Mouse (Mus musculus) lung, embryonic 16.5 days (tissue): ENCODE results near the gene Thbs4. TPM values are rescaled to one million over a fixed set of nuclear protein-coding genes. Genes with fewer than 3 reads are reported as not detected.

ENCODE experiments used
- ATAC-seq: fragments of 200-750 bp; cut with Nextera tagmentation; 2 replicates; pipeline ENCODE4 v1.8.0; 2017; ENCODE audit warnings: low read depth, mild to moderate bottlenecking, moderate library complexity
- H3K27ac ChIP-seq: fragments of 300-500 bp; sonication (generic); 2 replicates; pipeline ENCODE4 v1.5.1; 2014; ENCODE audit warnings: mild to moderate bottlenecking, control low read depth, low read length
- H3K27me3 ChIP-seq: fragments of 300-500 bp; sonication (generic); 2 replicates; pipeline ENCODE4 v1.6.1; 2014; ENCODE audit warnings: low read depth, low read length, mixed read lengths; ENCODE audit not compliant: control insufficient read depth, insufficient read depth
- H3K36me3 ChIP-seq: fragments of 300-500 bp; sonication (generic); 2 replicates; pipeline ENCODE4 v1.6.1; 2014; ENCODE audit warnings: low read length; ENCODE audit not compliant: control insufficient read depth, insufficient read depth
- H3K4me1 ChIP-seq: fragments of 300-500 bp; sonication (generic); replicated peaks from 2 replicates; pipeline ENCODE4 v1.6.1; 2014; ENCODE audit warnings: low read length, mixed read lengths; ENCODE audit not compliant: control insufficient read depth, insufficient read depth
- H3K4me2 ChIP-seq: fragments of 300-500 bp; sonication (generic); 2 replicates; pipeline ENCODE4 v1.6.1; 2014; ENCODE audit warnings: low read depth, low read length, control low read depth
- H3K4me3 ChIP-seq: fragments of 300-500 bp; sonication (generic); 2 replicates; pipeline ENCODE4 v1.5.1; 2014; ENCODE audit warnings: mild to moderate bottlenecking, low read length, control low read depth
- H3K9ac ChIP-seq: fragments of 300-500 bp; sonication (generic); 2 replicates; pipeline ENCODE4 v1.6.1; 2014; ENCODE audit warnings: low read length, control low read depth
- H3K9me3 ChIP-seq: fragments of 300-500 bp; sonication (generic); 2 replicates; pipeline ENCODE4 v1.6.1; 2016; ENCODE audit warnings: low read length; ENCODE audit not compliant: control insufficient read depth
- WGBS: fragments of 180-500 bp; shearing (Covaris S2); extraction: QIAGEN DNeasy Blood & Tissue Kit; methylation state at CpG from one replicate; pipeline ENCODE4 v1.1.7; 2014; 5-methylcytosine and 5-hydroxymethylcytosine counted together
- polyA plus RNA-seq: library from polyadenylated mRNA; unstranded; fragments of >200 nt; fragmentation: Nextera tagmentation; extraction: Ambion mirVana; gene quantifications from 2 replicates; pipeline ENCODE4 v1.2.1, GENCODE M21; 2015

Thbs4 gene
- polyA plus RNA-seq, 1 experiment from 2014 or later: 4.4 TPM

GRCm38 (mm10) chr13:92751726-92752565, 42.7 kb downstream of the Thbs4 start:
- ATAC-seq: peak; percentile 71
- no peak overlapping the region for H3K4me3 ChIP-seq
- no peaks in the 10 kb centered on the region for H3K27me3 ChIP-seq
- no peak overlapping the region for H3K27ac ChIP-seq
- no peak overlapping the region for H3K9ac ChIP-seq
- H3K9me3 ChIP-seq: no peaks in the 10 kb centered on the region
- no peaks in the 10 kb centered on the region for H3K36me3 ChIP-seq
- H3K4me1 ChIP-seq: 0 out of 2 replicates have a peak, but pooled peaks cover 2% of the 10 kb centered on the region
- H3K4me2 ChIP-seq: no peak overlapping the region
- WGBS: 66% methylated on average over 21 of the region's 21 CpGs

DNA sequence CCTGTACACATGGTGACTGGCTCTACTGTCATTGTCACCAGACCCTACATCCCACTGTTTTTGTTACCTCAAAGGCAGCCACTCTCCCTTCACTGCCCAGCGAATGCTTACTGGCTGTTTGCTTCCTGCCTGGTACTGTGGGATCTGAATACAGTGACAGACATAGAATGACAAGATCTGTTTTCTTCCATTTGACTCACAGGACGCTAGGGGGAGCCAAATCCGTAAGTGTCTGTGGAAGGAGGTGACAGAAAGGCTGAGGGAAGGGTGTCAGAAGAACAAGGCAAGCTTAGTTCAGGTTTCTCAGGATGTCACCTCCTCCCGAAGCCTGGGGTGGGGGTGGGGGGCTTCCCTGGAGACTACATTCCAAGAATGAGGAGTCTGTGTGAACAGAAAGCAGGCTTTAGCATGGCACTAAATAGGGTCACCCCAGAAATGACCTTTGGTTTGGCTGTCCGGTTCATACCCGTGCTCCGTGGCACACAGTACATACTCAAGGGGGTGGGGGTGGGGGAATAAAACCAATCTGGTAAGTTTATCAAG, 43.6 kb downstream of the Thbs4 start:
- Histone ChIP-seq H3K4me3 (0 out of 2 replicates have a peak overlapping the region, but pooled peaks have one; percentile 12), H3K27me3 (no peaks in the 10 kb centered on the region), H3K9me3 (no peaks in the 10 kb centered on the region), H3K27ac (no peak overlapping the region), H3K4me1 (0 out of 2 replicates have a peak, but pooled peaks cover 2% of the 10 kb centered on the region), H3K9ac (no peak overlapping the region), H3K36me3 (no peaks in the 10 kb centered on the region), H3K4me2 (peak overlapping the region; percentile 38; the same call in 1 of the 2 replicates)
- ATAC-seq: peak; percentile 73
- 5% methylated on average over 7 of the region's 7 CpGs for WGBS

GRCm38 (mm10) chr13:92743337-92743736, 51.3 kb downstream of the Thbs4 start:
- 70% methylated on average over 5 of the region's 5 CpGs for WGBS
- no peak for ATAC-seq
- H3K4me2 ChIP-seq: no peak overlapping the region
- H3K9ac ChIP-seq: no peak overlapping the region
- H3K36me3 ChIP-seq: no peaks in the 10 kb centered on the region
- H3K4me3 ChIP-seq: no peak overlapping the region
- H3K9me3 ChIP-seq: no peaks in the 10 kb centered on the region
- H3K4me1 ChIP-seq: no peaks in the 10 kb centered on the region
- H3K27ac ChIP-seq: no peak overlapping the region
- H3K27me3 ChIP-seq: no peaks in the 10 kb centered on the region

DNA sequence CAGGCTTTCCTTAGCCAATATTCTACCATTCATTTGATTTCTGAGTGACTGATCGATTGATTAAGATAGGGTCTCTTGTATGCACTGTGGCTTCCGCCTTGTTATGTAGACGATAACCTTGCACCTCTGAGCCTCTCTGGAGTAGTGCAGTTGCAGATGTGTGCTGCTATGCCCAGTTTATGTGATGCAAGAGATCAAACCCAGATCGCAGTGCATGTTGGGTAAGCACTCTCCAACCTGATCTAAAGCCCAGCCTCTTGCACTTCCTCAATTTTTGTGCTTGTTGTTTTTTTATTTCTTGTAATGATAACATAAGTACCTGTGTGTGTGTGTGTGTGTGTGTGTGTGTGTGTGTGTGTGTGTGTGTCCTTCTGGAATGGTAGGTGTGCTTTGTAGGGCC, 51.7 kb downstream of the Thbs4 start:
- no peaks in the 10 kb centered on the region for H3K27me3 ChIP-seq
- WGBS: 83% methylated on average over 4 of the region's 4 CpGs
- no peaks in the 10 kb centered on the region for H3K4me1 ChIP-seq
- H3K36me3 ChIP-seq: no peaks in the 10 kb centered on the region
- no peak overlapping the region for H3K4me3 ChIP-seq
- no peaks in the 10 kb centered on the region for H3K9me3 ChIP-seq
- H3K27ac ChIP-seq: no peak overlapping the region
- H3K9ac ChIP-seq: no peak overlapping the region
- ATAC-seq: no peak
- H3K4me2 ChIP-seq: no peak overlapping the region

DNA sequence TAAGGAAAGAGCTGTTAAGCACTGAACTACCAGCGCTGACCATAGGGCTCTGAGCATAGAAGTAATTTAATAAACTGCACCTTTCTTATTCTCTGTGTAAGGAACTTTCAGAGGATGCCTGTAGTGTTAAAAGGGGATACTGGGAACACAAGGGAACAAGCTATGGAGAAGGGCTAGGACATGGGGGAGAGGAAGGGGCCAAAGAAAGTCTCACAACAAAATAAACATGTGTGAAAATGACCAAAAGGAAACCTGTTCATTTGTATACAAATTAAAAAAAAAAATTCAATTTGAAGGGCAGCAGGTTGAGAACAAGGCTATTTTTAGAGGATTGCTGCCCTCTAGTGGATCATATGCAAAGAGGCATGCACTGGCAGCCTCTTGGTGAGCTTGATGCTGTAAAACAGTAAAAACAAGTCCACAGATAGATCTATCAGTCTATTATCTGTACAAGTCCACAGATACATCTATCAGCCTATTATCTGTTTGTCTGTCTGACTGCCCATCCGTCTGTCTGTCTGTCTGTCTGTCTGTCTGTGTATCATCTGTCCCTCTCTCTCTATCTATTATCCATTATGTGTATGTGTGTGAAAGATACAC, 53.8 kb downstream of the Thbs4 start:
- ATAC-seq: peak; percentile 72
- no peaks in the 10 kb centered on the region for H3K9me3 ChIP-seq
- no peak overlapping the region for H3K4me2 ChIP-seq
- no peak overlapping the region for H3K27ac ChIP-seq
- no peaks in the 10 kb centered on the region for H3K36me3 ChIP-seq
- H3K27me3 ChIP-seq: no peaks in the 10 kb centered on the region
- H3K4me1 ChIP-seq: peaks cover 4% of the 10 kb centered on the region; the same call in 1 of the 2 replicates
- H3K9ac ChIP-seq: no peak overlapping the region
- 11% methylated on average over 2 of the region's 2 CpGs for WGBS
- no peak overlapping the region for H3K4me3 ChIP-seq

- Histone ChIP-seq H3K4me3 (no peak overlapping the region), H3K9me3 (no peaks in the 10 kb centered on the region), H3K27ac (no peak overlapping the region), H3K4me2 (no peak overlapping the region), H3K36me3 (no peaks in the 10 kb centered on the region), H3K9ac (no peak overlapping the region), H3K27me3 (no peaks in the 10 kb centered on the region), H3K4me1 (peaks cover 4% of the 10 kb centered on the region; the same call in 1 of the 2 replicates)
- WGBS: 79% methylated on average over 3 of the region's 3 CpGs
- ATAC-seq: no peak
These were observed 54.8 kb downstream of the Thbs4 start for GRCm38 (mm10) chr13:92739858-92740257.

DNA sequence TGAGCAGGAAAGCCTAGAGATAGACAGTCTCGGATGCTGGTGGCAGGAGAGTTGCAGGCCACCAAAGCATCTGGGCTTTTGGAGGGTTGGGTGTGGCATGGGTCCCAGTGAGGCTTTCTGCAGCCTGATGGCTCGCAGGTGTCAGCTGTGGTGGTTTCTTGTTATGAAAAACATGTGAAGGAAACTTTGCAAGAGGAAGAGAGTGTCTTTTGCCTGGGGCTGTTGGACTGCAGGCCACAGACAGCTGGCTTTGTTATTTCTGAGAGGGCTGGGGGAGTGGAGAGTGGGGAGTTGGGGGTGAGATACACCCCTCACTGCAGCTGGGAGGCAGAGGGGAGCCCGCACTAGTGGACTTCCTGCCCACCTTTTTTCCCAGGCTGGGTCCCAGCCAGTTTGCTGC, 55.8 kb downstream of the Thbs4 start:
- Histone ChIP-seq H3K36me3 (no peaks in the 10 kb centered on the region), H3K4me1 (peaks cover 4% of the 10 kb centered on the region; the same call in 1 of the 2 replicates), H3K4me3 (no peak overlapping the region), H3K9me3 (no peaks in the 10 kb centered on the region), H3K9ac (no peak overlapping the region), H3K27me3 (no peaks in the 10 kb centered on the region), H3K27ac (no peak overlapping the region), H3K4me2 (no peak overlapping the region)
- WGBS: 76% methylated on average over 3 of the region's 3 CpGs
- no peak for ATAC-seq

DNA sequence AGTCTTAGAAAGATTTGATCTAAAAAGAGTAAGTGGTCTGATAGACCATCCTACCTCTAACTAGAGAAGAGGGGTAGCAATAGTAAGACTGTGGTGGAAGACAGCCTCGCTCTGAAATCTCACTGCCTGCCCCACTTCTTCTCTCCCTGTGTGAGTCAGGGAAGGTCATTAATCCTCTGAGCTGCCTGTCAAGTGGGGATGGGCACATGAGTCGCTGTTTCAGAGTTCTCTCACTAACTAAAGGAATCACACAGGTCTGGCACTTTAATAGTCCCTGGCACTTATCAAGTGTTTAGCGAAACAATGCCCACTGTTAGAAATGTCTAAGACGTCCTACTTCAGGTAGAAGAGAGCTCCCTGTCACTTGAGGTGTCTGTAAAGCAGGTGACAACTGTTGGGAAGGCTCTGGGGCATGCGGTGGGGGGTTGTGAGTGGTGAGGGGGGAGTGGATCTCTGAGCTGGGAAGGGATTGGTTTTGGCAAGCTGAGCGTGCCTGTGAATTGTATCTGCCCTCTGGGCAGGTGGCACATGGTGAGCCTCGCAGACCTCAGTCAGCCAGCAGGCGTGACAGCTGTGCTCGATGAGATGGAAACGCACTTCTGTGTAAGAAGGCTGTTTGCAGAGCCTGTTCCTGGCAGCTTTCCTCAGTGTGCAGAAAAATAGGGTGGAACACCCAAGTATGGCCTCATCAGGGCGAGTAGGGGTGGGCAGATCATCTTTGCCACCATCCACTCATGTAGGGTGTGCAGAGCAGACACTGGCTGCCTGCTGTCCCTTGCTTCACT, 57.9 kb downstream of the Thbs4 start:
- peaks cover 4% of the 10 kb centered on the region; the same call in 1 of the 2 replicates for H3K4me1 ChIP-seq
- no peak overlapping the region for H3K27ac ChIP-seq
- no peak overlapping the region for H3K4me3 ChIP-seq
- WGBS: 41% methylated on average over 11 of the region's 11 CpGs
- no peaks in the 10 kb centered on the region for H3K9me3 ChIP-seq
- no peak overlapping the region for H3K4me2 ChIP-seq
- no peaks in the 10 kb centered on the region for H3K36me3 ChIP-seq
- H3K9ac ChIP-seq: no peak overlapping the region
- no peaks in the 10 kb centered on the region for H3K27me3 ChIP-seq
- no peak for ATAC-seq

GRCm38 (mm10) chr13:92735693-92736092, 58.9 kb downstream of the Thbs4 start:
- ATAC-seq: no peak
- WGBS: 64% methylated on average over 1 of the region's 1 CpGs

More at GRCm38 (mm10) chr13:92735693-92736092, 58.9 kb downstream of the Thbs4 start:
- Histone ChIP-seq H3K4me2 (no peak overlapping the region), H3K36me3 (no peaks in the 10 kb centered on the region), H3K27me3 (no peaks in the 10 kb centered on the region), H3K9me3 (no peaks in the 10 kb centered on the region), H3K9ac (no peak overlapping the region), H3K4me1 (peaks cover 4% of the 10 kb centered on the region; the same call in 1 of the 2 replicates), H3K4me3 (no peak overlapping the region), H3K27ac (no peak overlapping the region)
